Mouse (Mus musculus) kidney, postnatal 25 days (tissue): ENCODE data around the gene Cd3e.
A peak's percentile ranks its signal among the peaks of the same experiment; 100 is the strongest.

Experiments
- DNase-seq, 2 experiments: peaks; one replicate each; pipeline ENCODE4 v3.0.0; 2021; ENCODE audit warnings: mixed read lengths in 2 of 2

Gene Cd3e

GRCm38 (mm10) chr9:45014879-45015278, 5.5 kb upstream of the Cd3e start:
- no peak for DNase-seq

- no peak for DNase-seq
These were observed 1.9 kb upstream of the Cd3e start for GRCm38 (mm10) chr9:45011291-45011690.

GRCm38 (mm10) chr9:45010461-45010860, 1.0 kb upstream of the Cd3e start:
- DNase-seq = no peak

GRCm38 (mm10) chr9:45008342-45008741, 1.1 kb downstream of the Cd3e start:
- no peak for DNase-seq

- no peak for DNase-seq
These were observed 2.0 kb downstream of the Cd3e start for GRCm38 (mm10) chr9:45007404-45007803.

GRCm38 (mm10) chr9:45000249-45000648, 9.2 kb downstream of the Cd3e start:
- DNase-seq = no peak

GRCm38 (mm10) chr9:44999776-45000175, 9.7 kb downstream of the Cd3e start:
- no peak for DNase-seq

- peak; percentile 62 to 88 for DNase-seq
These were observed 10.3 kb downstream of the Cd3e start for GRCm38 (mm10) chr9:44999171-44999570.

- no peak for DNase-seq
These were observed 11.3 kb downstream of the Cd3e start for GRCm38 (mm10) chr9:44998138-44998537.

- no peak for DNase-seq
These were observed 12.8 kb downstream of the Cd3e start for GRCm38 (mm10) chr9:44996590-44996989.

- DNase-seq = no peak
These were observed 14.5 kb downstream of the Cd3e start for GRCm38 (mm10) chr9:44994962-44995361.

- no peak for DNase-seq
These were observed 16.2 kb downstream of the Cd3e start for GRCm38 (mm10) chr9:44993268-44993667.

- DNase-seq = no peak
These were observed 17.2 kb downstream of the Cd3e start for GRCm38 (mm10) chr9:44992271-44992670.

GRCm38 (mm10) chr9:44991821-44992220, 17.6 kb downstream of the Cd3e start:
- DNase-seq = no peak

GRCm38 (mm10) chr9:44986976-44987375, 22.5 kb downstream of the Cd3e start:
- no peak for DNase-seq

GRCm38 (mm10) chr9:44986242-44986781, 23.1 kb downstream of the Cd3e start:
- DNase-seq = no peak

- DNase-seq = no peak
These were observed 23.7 kb downstream of the Cd3e start for GRCm38 (mm10) chr9:44985721-44986161.

- DNase-seq = no peak
These were observed 26.4 kb downstream of the Cd3e start for GRCm38 (mm10) chr9:44983001-44983400.

- no peak for DNase-seq
These were observed 26.9 kb downstream of the Cd3e start for GRCm38 (mm10) chr9:44982531-44982930.

- no peak for DNase-seq
These were observed 27.3 kb downstream of the Cd3e start for GRCm38 (mm10) chr9:44982081-44982480.

GRCm38 (mm10) chr9:44981676-44982075, 27.8 kb downstream of the Cd3e start, which contains the start of gene Cd3d:
Gene Cd3d, plus strand, starts transcription at chr9:44981786.
- no peak for DNase-seq

- DNase-seq = no peak
These were observed 28.3 kb downstream of the Cd3e start for GRCm38 (mm10) chr9:44981104-44981503.

- no peak for DNase-seq
These were observed 29.2 kb downstream of the Cd3e start, which contains the start of gene Cd3g for GRCm38 (mm10) chr9:44980242-44980641. Gene Cd3g, minus strand, starts transcription at chr9:44980431.

GRCm38 (mm10) chr9:44979806-44980205, 29.6 kb downstream of the Cd3e start:
- no peak for DNase-seq

GRCm38 (mm10) chr9:44977813-44978212, 31.6 kb downstream of the Cd3e start:
- DNase-seq = no peak
